Mouse (Mus musculus): ENCODE data around the gene Mfsd5. TPM values are rescaled to one million over a fixed set of nuclear protein-coding genes. Genes with fewer than 3 reads are reported as not detected.
A peak's percentile ranks its signal among the peaks of the same experiment; 100 is the strongest.

Gene Mfsd5
- polyA plus RNA-seq, 1 experiment from 2014 or later: 80.4 TPM

DNA sequence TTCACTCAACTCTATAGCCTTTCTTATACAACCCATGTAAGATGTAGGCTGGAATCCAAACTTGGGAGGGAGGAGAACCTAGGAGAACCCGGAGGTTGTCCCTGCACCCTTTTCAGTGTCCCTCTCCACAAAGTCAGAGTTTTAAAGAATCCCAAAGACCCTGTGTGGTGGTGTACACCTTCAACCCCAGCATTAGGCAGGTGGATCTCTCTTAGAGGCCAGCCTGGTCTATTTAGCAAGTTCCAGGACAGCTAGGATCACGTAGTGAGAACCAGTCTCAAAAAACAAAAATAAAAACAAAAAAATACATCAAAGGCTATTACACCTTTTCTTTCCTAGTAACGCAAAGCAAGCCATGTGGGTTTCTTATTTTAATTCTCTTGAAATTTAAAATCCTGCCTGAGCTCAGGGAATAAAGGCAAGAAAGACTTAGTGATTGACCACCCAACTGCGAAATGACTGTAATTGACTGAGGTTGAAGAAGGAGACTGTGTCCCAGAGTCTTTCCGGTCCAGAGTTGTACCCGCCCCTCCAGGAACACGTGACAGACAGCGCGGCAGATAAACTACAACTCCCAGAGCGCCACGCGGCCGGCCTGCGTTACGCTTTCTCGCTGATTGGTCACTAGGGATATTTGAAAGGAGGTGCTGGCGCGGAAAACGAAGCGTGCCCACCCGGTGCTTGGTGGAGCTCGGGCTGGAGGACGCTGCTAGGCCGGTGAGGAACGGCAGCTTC, 16.5 kb downstream of the Mfsd5 start, which contains the start of gene Espl1:
Gene Espl1, plus strand, starts transcription at position 634 of the 735 bp plus-strand sequence.
- WGBS: 6% methylated on average over 25 of the region's 25 CpGs
- no peak within 1 kb of the TSS for H3K27ac ChIP-seq (ENCODE audit: low read depth, low read length)
- H3K9ac ChIP-seq (ENCODE audit: low read depth, low read length): peak within 1 kb of the TSS; percentile 51; the same call in 1 of the 2 replicates
- no peak for TF ChIP-seq CTCF (IDR thresholded peaks at IDR 0.05; ENCODE audit: low read depth)
- peak; percentile 94 for ATAC-seq
- H3K9me3 ChIP-seq (ENCODE audit: control insufficient read depth): no peaks in the 10 kb centered on the region
- no peaks in the 10 kb centered on the region for H3K27me3 ChIP-seq (replicated peaks; ENCODE audit: control insufficient read depth, insufficient read depth, low read length)
- peak within 1 kb of the TSS; percentile 97 for H3K4me2 ChIP-seq (replicated peaks; ENCODE audit: low read depth)
- peaks cover 7% of the 10 kb centered on the region for H3K36me3 ChIP-seq (ENCODE audit: control insufficient read depth, insufficient read depth)
- H3K4me1 ChIP-seq (replicated peaks; ENCODE audit: control insufficient read depth, insufficient read depth, low read length): peaks cover 4% of the 10 kb centered on the region; the same call in 1 of the 2 replicates
- peak within 1 kb of the TSS; percentile 73 for H3K4me3 ChIP-seq (ENCODE audit: low read depth, low read length)

DNA sequence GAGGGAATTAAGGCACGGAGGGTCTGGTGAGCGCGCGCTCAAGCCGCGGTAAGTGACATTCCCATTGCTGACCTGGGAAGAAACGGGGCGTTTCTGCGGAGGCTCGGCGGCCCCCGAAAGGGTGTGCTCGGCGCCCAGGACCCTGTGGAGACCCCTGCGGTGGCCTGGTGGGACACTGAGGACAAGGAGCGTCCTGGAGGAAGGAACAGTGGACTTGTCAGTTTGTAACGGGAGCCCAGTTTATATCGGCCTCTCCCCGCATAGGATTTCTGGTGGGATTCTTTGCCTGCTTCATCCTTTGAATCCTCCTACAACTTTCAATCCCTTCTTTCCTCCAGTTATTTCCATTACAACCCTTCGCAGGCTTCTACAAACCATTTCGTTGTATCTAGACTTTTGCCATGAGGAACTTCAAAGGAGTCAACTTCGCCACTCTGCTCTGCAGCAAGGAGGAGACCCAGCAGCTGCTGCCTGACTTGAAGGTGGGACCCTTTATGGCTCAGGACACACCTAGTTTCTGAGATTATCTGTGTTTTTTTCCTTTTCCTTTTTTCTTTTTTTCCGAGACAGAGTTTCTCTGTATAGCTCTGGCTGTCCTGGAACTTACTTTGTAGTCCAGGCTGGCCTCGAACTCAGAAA, 17.2 kb downstream of the Mfsd5 start:
- Histone ChIP-seq H3K9me3 (ENCODE audit: control insufficient read depth) (no peaks in the 10 kb centered on the region), H3K36me3 (ENCODE audit: control insufficient read depth, insufficient read depth) (peaks cover 13% of the 10 kb centered on the region), H3K4me3 (ENCODE audit: low read depth, low read length) (peak overlapping the region; percentile 73), H3K9ac (ENCODE audit: low read depth, low read length) (peak overlapping the region; percentile 51; the same call in 1 of the 2 replicates), H3K27me3 (replicated peaks; ENCODE audit: control insufficient read depth, insufficient read depth, low read length) (no peaks in the 10 kb centered on the region), H3K4me2 (replicated peaks; ENCODE audit: low read depth) (peak overlapping the region; percentile 97), H3K4me1 (replicated peaks; ENCODE audit: control insufficient read depth, insufficient read depth, low read length) (peaks cover 4% of the 10 kb centered on the region; the same call in 1 of the 2 replicates), H3K27ac (ENCODE audit: low read depth, low read length) (no peak overlapping the region)
- no peak for TF ChIP-seq CTCF (IDR thresholded peaks at IDR 0.05; ENCODE audit: low read depth)
- 3% methylated on average over 24 of the region's 24 CpGs for WGBS
- ATAC-seq: no peak; the same call in 1 of the 2 replicates

GRCm38 (mm10) chr15:102302542-102302941, 23.3 kb downstream of the Mfsd5 start:
- Histone ChIP-seq H3K9ac (ENCODE audit: low read depth, low read length) (no peak overlapping the region), H3K4me2 (replicated peaks; ENCODE audit: low read depth) (no peak overlapping the region), H3K27ac (ENCODE audit: low read depth, low read length) (no peak overlapping the region), H3K27me3 (replicated peaks; ENCODE audit: control insufficient read depth, insufficient read depth, low read length) (no peaks in the 10 kb centered on the region), H3K9me3 (ENCODE audit: control insufficient read depth) (no peaks in the 10 kb centered on the region), H3K4me3 (ENCODE audit: low read depth, low read length) (no peak overlapping the region), H3K36me3 (ENCODE audit: control insufficient read depth, insufficient read depth) (peaks cover 53% of the 10 kb centered on the region), H3K4me1 (replicated peaks; ENCODE audit: control insufficient read depth, insufficient read depth, low read length) (no peaks in the 10 kb centered on the region)
- no peak for TF ChIP-seq CTCF (IDR thresholded peaks at IDR 0.05; ENCODE audit: low read depth)
- ATAC-seq: no peak
- WGBS: 83% methylated on average over 6 of the region's 6 CpGs

DNA sequence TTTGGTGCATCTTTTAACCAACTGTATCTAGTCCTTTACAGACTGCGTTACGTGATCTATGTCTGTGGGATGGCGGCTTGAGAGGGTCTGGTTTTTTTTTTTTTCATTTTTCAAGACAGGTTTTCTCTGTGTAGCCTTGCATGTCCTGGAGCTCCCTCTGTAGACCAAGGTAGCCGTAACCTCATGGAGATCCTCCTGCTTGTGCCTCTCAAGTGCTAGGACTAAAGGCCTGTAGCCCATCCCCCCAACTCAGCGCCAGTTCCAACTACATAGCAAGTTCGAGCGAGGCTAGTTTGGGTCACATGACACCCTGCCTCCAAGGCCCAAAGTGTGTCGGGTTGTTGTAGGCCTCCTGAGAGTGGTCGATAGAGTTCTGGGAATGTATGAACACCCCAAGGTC, 29.5 kb downstream of the Mfsd5 start:
- no peaks in the 10 kb centered on the region for H3K27me3 ChIP-seq (replicated peaks; ENCODE audit: control insufficient read depth, insufficient read depth, low read length)
- ATAC-seq: no peak
- H3K27ac ChIP-seq (ENCODE audit: low read depth, low read length): no peak overlapping the region
- TF ChIP-seq CTCF (IDR thresholded peaks at IDR 0.05; ENCODE audit: low read depth): no peak
- peaks cover 72% of the 10 kb centered on the region for H3K36me3 ChIP-seq (ENCODE audit: control insufficient read depth, insufficient read depth)
- H3K4me2 ChIP-seq (replicated peaks; ENCODE audit: low read depth): no peak overlapping the region
- H3K4me1 ChIP-seq (replicated peaks; ENCODE audit: control insufficient read depth, insufficient read depth, low read length): no peaks in the 10 kb centered on the region
- no peaks in the 10 kb centered on the region for H3K9me3 ChIP-seq (ENCODE audit: control insufficient read depth)
- WGBS: 90% methylated on average over 9 of the region's 9 CpGs
- no peak overlapping the region for H3K9ac ChIP-seq (ENCODE audit: low read depth, low read length)
- no peak overlapping the region for H3K4me3 ChIP-seq (ENCODE audit: low read depth, low read length)

DNA sequence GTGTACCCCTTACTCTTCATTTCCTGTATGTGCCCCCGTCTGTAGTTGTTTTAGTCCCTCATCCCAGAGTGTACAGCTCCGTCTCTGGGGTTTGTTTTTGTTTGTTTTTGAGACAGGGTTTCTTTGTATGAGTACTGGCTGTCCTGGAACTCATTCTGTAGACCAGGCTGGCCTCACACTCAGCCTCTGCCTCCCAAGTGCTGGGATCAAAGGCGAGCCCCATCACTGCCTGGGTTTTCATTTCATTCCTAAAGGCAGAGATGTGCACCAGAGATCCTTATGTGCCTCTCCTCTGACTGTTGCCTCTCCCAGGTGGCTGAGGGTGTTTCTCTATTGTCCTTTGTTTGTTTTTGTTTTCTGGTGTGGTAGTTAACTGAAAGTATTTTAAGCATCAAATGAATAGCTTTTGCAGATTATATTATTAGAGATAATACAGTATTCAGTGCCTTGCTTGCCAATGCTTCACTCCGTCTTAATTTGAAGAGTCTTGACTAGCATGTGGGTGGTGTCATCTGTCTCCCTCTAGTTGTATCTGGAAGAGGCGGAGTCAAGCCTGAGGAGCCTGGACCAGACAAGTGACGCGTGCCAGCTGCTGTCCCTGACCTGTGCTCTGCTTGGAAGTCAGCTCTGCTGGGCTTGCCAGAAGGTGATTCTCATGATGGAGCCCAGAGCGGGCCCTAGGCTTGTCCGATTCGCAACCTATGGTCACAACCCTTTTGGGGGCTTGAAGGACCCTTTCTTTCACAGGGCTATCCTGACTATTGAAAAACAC, 31.0 kb downstream of the Mfsd5 start:
- Histone ChIP-seq H3K9ac (ENCODE audit: low read depth, low read length) (no peak overlapping the region), H3K4me2 (replicated peaks; ENCODE audit: low read depth) (no peak overlapping the region), H3K4me3 (ENCODE audit: low read depth, low read length) (no peak overlapping the region), H3K27ac (ENCODE audit: low read depth, low read length) (no peak overlapping the region), H3K36me3 (ENCODE audit: control insufficient read depth, insufficient read depth) (peaks cover 73% of the 10 kb centered on the region), H3K9me3 (ENCODE audit: control insufficient read depth) (no peaks in the 10 kb centered on the region), H3K27me3 (replicated peaks; ENCODE audit: control insufficient read depth, insufficient read depth, low read length) (no peaks in the 10 kb centered on the region), H3K4me1 (replicated peaks; ENCODE audit: control insufficient read depth, insufficient read depth, low read length) (no peaks in the 10 kb centered on the region)
- 68% methylated on average over 10 of the region's 10 CpGs for WGBS
- TF ChIP-seq CTCF (IDR thresholded peaks at IDR 0.05; ENCODE audit: low read depth): no peak
- no peak for ATAC-seq

- H3K9me3 ChIP-seq (ENCODE audit: control insufficient read depth): no peaks in the 10 kb centered on the region
- no peak overlapping the region for H3K4me2 ChIP-seq (replicated peaks; ENCODE audit: low read depth)
- H3K36me3 ChIP-seq (ENCODE audit: control insufficient read depth, insufficient read depth): peaks cover 71% of the 10 kb centered on the region
- no peak overlapping the region for H3K4me3 ChIP-seq (ENCODE audit: low read depth, low read length)
- no peaks in the 10 kb centered on the region for H3K27me3 ChIP-seq (replicated peaks; ENCODE audit: control insufficient read depth, insufficient read depth, low read length)
- TF ChIP-seq CTCF (IDR thresholded peaks at IDR 0.05; ENCODE audit: low read depth): no peak
- no peak overlapping the region for H3K9ac ChIP-seq (ENCODE audit: low read depth, low read length)
- ATAC-seq: no peak
- no peaks in the 10 kb centered on the region for H3K4me1 ChIP-seq (replicated peaks; ENCODE audit: control insufficient read depth, insufficient read depth, low read length)
- H3K27ac ChIP-seq (ENCODE audit: low read depth, low read length): no peak overlapping the region
Observed at GRCm38 (mm10) chr15:102311489-102311888, 32.2 kb downstream of the Mfsd5 start.
